ENCODE assay signal across 30 mouse cellular contexts in the genomic region with DNA sequence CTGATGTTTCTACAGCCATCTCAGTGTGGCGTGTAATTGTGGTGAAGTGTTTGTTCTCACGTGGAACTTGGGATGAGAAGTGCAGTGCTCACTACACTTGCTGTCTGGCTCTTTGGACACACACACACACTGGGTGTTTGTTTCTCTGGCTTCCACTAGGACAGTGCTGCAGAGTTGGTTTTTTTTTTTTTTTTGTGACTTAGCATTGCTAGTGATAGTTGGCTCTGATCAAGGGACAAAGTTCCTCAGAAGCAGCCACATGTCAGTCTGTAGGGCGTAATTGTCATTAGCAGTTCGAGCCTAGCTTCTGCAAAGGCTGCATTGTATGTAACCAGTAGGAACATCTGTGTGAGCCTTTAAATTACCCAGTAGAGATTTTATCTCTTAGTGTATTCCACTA. TPM values are rescaled to one million over a fixed set of nuclear protein-coding genes. Genes with fewer than 3 reads are reported as not detected.
DNase-seq lines count a peak whose midpoint lies in the region; ATAC-seq and TF ChIP-seq lines count a peak whose summit lies in the region.
"Had no signal": no experiment of that assay in that cellular context is flagged by ENCODE, and none has a peak within 500 bp of the region (broad histone marks: within the 10 kb centered on the region; RNA-seq: fewer than 3 reads in every experiment).

No protein-coding gene starts in this region.

- H3K9ac ChIP-seq in liver, adult 2 months (ENCODE audit: low read depth, low read length), result no peak overlapping the region
- H3K9ac ChIP-seq in intestine, postnatal 0 days (ENCODE audit: low read depth, low read length), result no peak overlapping the region
- H3K9ac ChIP-seq: embryonic facial prominence, embryonic 13.5 days; forebrain, embryonic 12.5 days; heart, embryonic 12.5 days; heart, embryonic 15.5 days; hindbrain, embryonic 14.5 days had no signal

- no peaks in the 10 kb centered on the region for H3K9me3 ChIP-seq in intestine, postnatal 0 days (ENCODE audit: control insufficient read depth)
- H3K9me3 ChIP-seq: embryonic facial prominence, embryonic 10.5 days; embryonic facial prominence, embryonic 13.5 days; forebrain, embryonic 12.5 days; heart, embryonic 12.5 days; heart, embryonic 15.5 days had no signal

- peak; percentile 90 for DNase-seq in liver, adult 2 months (ENCODE audit: extremely low read depth, low read depth, low spot score)
- DNase-seq in liver (no peak), MN1 (ENCODE audit: low spot score) (no peak)
- no peak for DNase-seq in adrenal gland, postnatal 4 days (ENCODE audit: low spot score in 2 of 2)
- DNase-seq: adrenal gland, postnatal 10 days; adrenal gland, postnatal 36 days; cerebellum, adult 11 months; cerebellum, adult 2 months; cerebellum, adult 9-11 months; cerebellum, postnatal 25 days; embryo, embryonic 11 days; gastrocnemius, adult 2 months; gastrocnemius, postnatal 14 days; heart, adult 18-20 months; heart, postnatal 10 days; heart, postnatal 4 days had no signal

- H3K4me1 ChIP-seq in liver, adult 2 months (ENCODE audit: control insufficient read depth, insufficient read depth, low read length), result peaks cover 59% of the 10 kb centered on the region
- H3K4me1 ChIP-seq in intestine, postnatal 0 days (replicated peaks; ENCODE audit: control insufficient read depth, insufficient read depth, low read length), result peaks cover 18% of the 10 kb centered on the region

- H3K79me2 ChIP-seq in liver, adult 2 months (ENCODE audit: control insufficient read depth, insufficient read depth, low read length), result peaks cover 85% of the 10 kb centered on the region

- H3K4me2 ChIP-seq in intestine, postnatal 0 days (replicated peaks; ENCODE audit: low read depth), result no peak overlapping the region
- H3K4me2 ChIP-seq: embryonic facial prominence, embryonic 13.5 days; forebrain, embryonic 12.5 days; heart, embryonic 12.5 days; heart, embryonic 15.5 days; hindbrain, embryonic 14.5 days had no signal

- no peaks in the 10 kb centered on the region for H3K36me3 ChIP-seq in liver, adult 2 months (ENCODE audit: control insufficient read depth, insufficient read depth, low read length)
- H3K36me3 ChIP-seq in intestine, postnatal 0 days (ENCODE audit: control insufficient read depth, insufficient read depth), result no peaks in the 10 kb centered on the region
- H3K36me3 ChIP-seq: embryonic facial prominence, embryonic 10.5 days; embryonic facial prominence, embryonic 13.5 days; forebrain, embryonic 12.5 days; heart, embryonic 12.5 days; heart, embryonic 15.5 days had no signal

- ATAC-seq in common myeloid progenitor, adult 5-6 weeks (replicated peaks; ENCODE audit: low read depth, poor library complexity, severe bottlenecking), result 0 out of 2 replicates have a peak, but pooled peaks have one; percentile 22
- ATAC-seq in intestine, postnatal 0 days, result no peak
- ATAC-seq: CD4-positive, CD25-positive, alpha-beta regulatory T cell, adult 4 months; forebrain, embryonic 16.5 days; hindbrain, postnatal 0 days; inflammation-experienced regulatory T-cells, adult 6 months; Patski had no signal

- H3K27me3 ChIP-seq in liver, adult 2 months (ENCODE audit: control insufficient read depth, insufficient read depth, low read length), result no peaks in the 10 kb centered on the region
- H3K27me3 ChIP-seq in intestine, postnatal 0 days (replicated peaks; ENCODE audit: control insufficient read depth, insufficient read depth, low read length), result no peaks in the 10 kb centered on the region
- H3K27me3 ChIP-seq: forebrain, embryonic 12.5 days; heart, embryonic 12.5 days; heart, embryonic 15.5 days; Patski had no signal

- no peak overlapping the region for H3K4me3 ChIP-seq in liver, adult 2 months (ENCODE audit: insufficient read depth, low read depth, low read length)
- no peak overlapping the region for H3K4me3 ChIP-seq in intestine, postnatal 0 days (ENCODE audit: low read depth, low read length)
- H3K4me3 ChIP-seq: embryonic facial prominence, embryonic 10.5 days; embryonic facial prominence, embryonic 13.5 days; erythroblast, embryonic 14.5 days; forebrain, embryonic 12.5 days; gastrocnemius, adult 2 months; heart, embryonic 12.5 days; heart, embryonic 15.5 days had no signal

- H3K27ac ChIP-seq in liver, adult 2 months (replicated peaks; ENCODE audit: insufficient read depth, low read depth, low read length), result peak overlapping the region; percentile 15; the same call in 1 of the 2 replicates
- H3K27ac ChIP-seq in intestine, postnatal 0 days (ENCODE audit: low read depth, low read length), result peak overlapping the region; percentile 42; the same call in 1 of the 2 replicates
- H3K27ac ChIP-seq: embryonic facial prominence, embryonic 10.5 days; embryonic facial prominence, embryonic 13.5 days; forebrain, embryonic 12.5 days; gastrocnemius, adult 2 months; heart, embryonic 15.5 days; hindbrain, embryonic 14.5 days; hindbrain, postnatal 0 days had no signal

- TF ChIP-seq CTCF in liver, adult 2 months (IDR thresholded peaks at IDR 0.05; ENCODE audit: low read depth, low read length), result no peak
- no peak for TF ChIP-seq CTCF in intestine, postnatal 0 days (IDR thresholded peaks at IDR 0.05; ENCODE audit: low read depth)

- TF ChIP-seq POLR2A in liver, adult 2 months (IDR thresholded peaks at IDR 0.05; ENCODE audit: extremely low read depth, insufficient read depth, low read length), result no peak

- 22% methylated on average over 4 of the region's 4 CpGs for WGBS in liver, adult 2 months
- WGBS in intestine, postnatal 0 days, result 49% methylated on average over 4 of the region's 4 CpGs

RNA-seq across cellular contexts. Expression of a gene that starts 16.6 kb away (rescaled TPM):
- 29.0 and 37.4 TPM in 2 replicates for total RNA-seq in liver, adult 2 months (2014; rRNA removed)
- polyA plus RNA-seq in liver, adult 2 months (2012; rRNA removed), result 15.0 and 20.3 TPM in 2 replicates
- 34.5 and 39.4 TPM in 2 replicates for total RNA-seq in common myeloid progenitor, adult 5-6 weeks (2017)
- polyA plus RNA-seq in intestine, postnatal 0 days (2015; fragmentation: Nextera tagmentation; extraction: Ambion mirVana), result 15.3 and 18.4 TPM in 2 replicates
- 10 to 100 TPM; 57.5 to 59.7 TPM for total RNA-seq in adrenal gland, postnatal 4 days (2021)
